Mouse (Mus musculus) forebrain, embryonic 11.5 days (tissue): Measurements from ENCODE around the gene Clstn2. TPM values are rescaled to one million over a fixed set of nuclear protein-coding genes. Genes with fewer than 3 reads are reported as not detected.

ENCODE experiments used
- ATAC-seq: fragments of 200-750 bp; cut with Nextera tagmentation; replicated peaks from 2 replicates; pipeline ENCODE4 v1.8.0; 2017; ENCODE audit warnings: moderate TSS enrichment; ENCODE audit not compliant: low FRiP score
- DNase-seq: peaks from one replicate; pipeline ENCODE4 v3.0.0-alpha.2; 2017; ENCODE audit warnings: low spot score
- H3K27ac ChIP-seq: fragments of 300-500 bp; sonication (generic); 2 replicates; pipeline ENCODE4 v1.5.1; 2014; ENCODE audit warnings: low read depth, low read length
- H3K27me3 ChIP-seq: fragments of 300-500 bp; sonication (generic); 2 replicates; pipeline ENCODE4 v1.6.1; 2014; ENCODE audit warnings: mild to moderate bottlenecking, low read length, mixed read lengths; ENCODE audit not compliant: control insufficient read depth, insufficient read depth
- H3K36me3 ChIP-seq: fragments of 300-500 bp; sonication (generic); 2 replicates; pipeline ENCODE4 v1.6.1; 2014; ENCODE audit warnings: mild to moderate bottlenecking, low read length, moderate library complexity, mixed read lengths; ENCODE audit not compliant: control insufficient read depth, insufficient read depth
- H3K4me1 ChIP-seq: fragments of 300-500 bp; sonication (generic); replicated peaks from 2 replicates; pipeline ENCODE4 v1.6.1; 2014; ENCODE audit warnings: low read length, mixed read lengths; ENCODE audit not compliant: control insufficient read depth, insufficient read depth
- H3K4me2 ChIP-seq: fragments of 300-500 bp; sonication (generic); 2 replicates; pipeline ENCODE4 v1.6.1; 2014; ENCODE audit warnings: low read depth, mild to moderate bottlenecking, low read length, moderate library complexity, mixed read lengths; ENCODE audit not compliant: severe bottlenecking
- H3K4me3 ChIP-seq: fragments of 300-500 bp; sonication (generic); 2 replicates; pipeline ENCODE4 v1.5.1; 2014; ENCODE audit warnings: low read depth, low read length
- H3K9ac ChIP-seq: fragments of 300-500 bp; sonication (generic); 2 replicates; pipeline ENCODE4 v1.6.1; 2014; ENCODE audit warnings: low read length
- H3K9me3 ChIP-seq: fragments of 300-500 bp; sonication (generic); 2 replicates; pipeline ENCODE4 v1.6.1; 2016; ENCODE audit warnings: low read length, mixed read lengths; ENCODE audit not compliant: control insufficient read depth
- WGBS: fragments of 180-500 bp; shearing (Covaris S2); extraction: QIAGEN DNeasy Blood & Tissue Kit; methylation state at CpG from one replicate; pipeline ENCODE4 v1.1.7; 2014; 5-methylcytosine and 5-hydroxymethylcytosine counted together
- polyA plus RNA-seq: library from polyadenylated mRNA; unstranded; fragments of >200 nt; fragmentation: Nextera tagmentation; extraction: Ambion mirVana; gene quantifications from 2 replicates; pipeline ENCODE4 v1.2.1, GENCODE M21; 2014

The Clstn2 gene
- polyA plus RNA-seq, 1 experiment from 2014 or later: 1.8 TPM

DNA sequence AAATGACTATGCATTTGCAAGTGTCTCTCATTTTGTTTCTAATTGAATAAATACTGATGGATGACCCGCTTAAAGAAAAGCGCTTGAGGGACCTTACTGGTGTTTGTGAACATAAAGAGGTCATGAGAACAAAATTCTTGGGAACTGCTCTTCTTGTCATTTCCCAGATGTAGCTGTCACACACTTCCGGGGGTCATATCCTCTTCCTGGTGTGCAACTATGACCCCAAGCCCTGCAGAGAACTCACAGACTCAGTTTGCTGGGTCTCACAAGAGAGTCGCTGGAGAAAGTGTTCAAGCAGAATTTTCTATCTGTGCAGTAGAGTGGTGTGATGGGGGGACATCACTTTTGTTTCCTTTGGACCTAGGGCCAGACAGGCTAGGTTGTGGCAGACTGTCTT lies 442.3 kb downstream of the Clstn2 start:
- Histone ChIP-seq H3K4me2 (no peak overlapping the region), H3K9me3 (no peaks in the 10 kb centered on the region), H3K9ac (no peak overlapping the region), H3K4me3 (no peak overlapping the region), H3K36me3 (no peaks in the 10 kb centered on the region), H3K4me1 (no peaks in the 10 kb centered on the region), H3K27ac (no peak overlapping the region), H3K27me3 (no peaks in the 10 kb centered on the region)
- DNase-seq: no peak
- 90% methylated on average over 4 of the region's 4 CpGs for WGBS
- no peak for ATAC-seq

DNA sequence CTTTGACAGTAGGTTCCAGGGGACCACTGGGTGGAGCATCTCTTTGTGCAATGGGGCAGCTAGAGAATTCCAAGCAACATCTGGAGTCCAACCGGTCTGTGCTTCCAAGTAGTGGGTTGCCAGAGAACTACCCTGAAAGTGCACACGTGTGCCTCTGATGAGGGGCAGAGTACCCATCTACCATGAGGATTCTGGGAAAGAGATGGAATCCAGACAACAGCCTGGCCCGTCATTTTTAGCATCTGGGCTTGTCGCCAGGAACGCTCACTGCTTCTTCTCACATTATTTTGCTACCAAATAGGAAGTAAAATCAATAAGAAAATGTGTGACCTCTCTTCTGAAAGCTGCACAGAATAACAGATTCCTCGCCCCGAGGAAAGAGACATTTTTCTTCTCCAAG lies 462.1 kb downstream of the Clstn2 start:
- 90% methylated on average over 7 of the region's 7 CpGs for WGBS
- Histone ChIP-seq H3K27me3 (no peaks in the 10 kb centered on the region), H3K4me3 (no peak overlapping the region), H3K9me3 (no peaks in the 10 kb centered on the region), H3K4me2 (no peak overlapping the region), H3K27ac (no peak overlapping the region), H3K4me1 (no peaks in the 10 kb centered on the region), H3K36me3 (no peaks in the 10 kb centered on the region), H3K9ac (no peak overlapping the region)
- ATAC-seq: no peak
- DNase-seq: no peak

DNA sequence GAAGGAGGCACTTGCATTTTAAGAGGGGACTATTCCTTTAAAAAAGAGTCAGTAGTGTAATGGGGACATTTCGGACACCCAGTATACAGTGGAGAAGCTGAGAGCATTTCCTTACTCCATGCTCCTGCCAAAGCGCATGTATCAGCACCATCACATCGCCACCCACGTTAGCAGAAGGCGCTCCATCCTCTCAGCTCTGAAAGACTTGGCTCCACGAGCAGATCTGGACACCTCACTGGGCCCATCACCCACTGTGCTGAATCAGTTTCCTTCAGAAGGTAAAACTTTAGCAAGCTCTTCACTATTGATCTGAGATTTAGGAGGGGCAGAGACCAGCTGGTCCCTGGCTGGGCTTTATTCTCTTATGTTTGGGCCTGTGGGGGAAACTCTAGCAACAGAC lies 469.9 kb downstream of the Clstn2 start:
- no peak for DNase-seq
- ATAC-seq: no peak
- 93% methylated on average over 6 of the region's 6 CpGs for WGBS

DNA sequence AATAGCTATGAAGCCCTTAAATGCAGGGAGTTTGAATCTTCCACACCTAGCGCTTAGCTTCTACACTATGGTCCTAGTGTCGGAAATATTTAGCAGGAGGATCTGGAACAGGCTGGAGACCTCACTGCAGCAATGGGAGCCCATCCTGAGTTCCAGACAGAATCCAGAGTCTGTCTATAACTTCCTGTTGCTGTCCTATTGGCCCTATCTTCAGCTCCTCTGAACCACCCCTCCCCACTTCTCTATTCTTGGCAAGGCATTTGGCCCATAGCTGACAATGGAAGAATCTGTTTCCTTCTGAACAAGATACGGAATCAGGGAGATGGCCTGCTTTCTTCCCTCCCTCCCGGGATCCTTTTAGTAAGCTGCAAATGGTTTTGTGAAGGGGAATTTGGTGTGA lies 488.6 kb downstream of the Clstn2 start:
- H3K27me3 ChIP-seq: no peaks in the 10 kb centered on the region
- H3K4me2 ChIP-seq: no peak overlapping the region
- H3K9ac ChIP-seq: no peak overlapping the region
- no peaks in the 10 kb centered on the region for H3K4me1 ChIP-seq
- no peaks in the 10 kb centered on the region for H3K9me3 ChIP-seq
- H3K36me3 ChIP-seq: no peaks in the 10 kb centered on the region
- H3K4me3 ChIP-seq: no peak overlapping the region
- no peak for ATAC-seq
- no peak overlapping the region for H3K27ac ChIP-seq
- DNase-seq: no peak
- 93% methylated on average over 4 of the region's 4 CpGs for WGBS

More for the DNA sequence above, 469.9 kb downstream of the Clstn2 start:
- no peak overlapping the region for H3K27ac ChIP-seq
- H3K4me3 ChIP-seq: no peak overlapping the region
- H3K4me1 ChIP-seq: no peaks in the 10 kb centered on the region
- no peaks in the 10 kb centered on the region for H3K27me3 ChIP-seq
- no peaks in the 10 kb centered on the region for H3K36me3 ChIP-seq
- H3K9me3 ChIP-seq: no peaks in the 10 kb centered on the region
- H3K4me2 ChIP-seq: no peak overlapping the region
- no peak overlapping the region for H3K9ac ChIP-seq

DNA sequence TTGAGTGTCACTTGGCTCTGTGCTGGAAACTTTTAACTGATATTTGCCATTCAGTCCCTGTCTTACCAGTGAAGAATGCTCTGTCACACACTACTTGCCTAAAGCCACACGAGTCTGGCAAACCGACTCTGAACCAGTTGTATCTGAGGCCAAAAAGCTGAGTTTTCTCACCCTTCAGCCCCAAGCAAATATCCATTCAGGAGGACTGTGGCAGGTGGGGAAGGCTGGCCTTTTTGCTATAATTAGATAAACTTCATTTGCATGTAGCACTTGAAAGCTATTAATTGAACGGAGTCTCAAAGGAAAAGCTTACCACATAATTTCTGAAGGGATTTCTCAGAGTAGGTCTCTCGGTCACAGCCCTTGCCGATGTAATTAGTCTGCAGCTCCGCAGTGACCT lies 491.6 kb downstream of the Clstn2 start:
- H3K27me3 ChIP-seq: no peaks in the 10 kb centered on the region
- H3K36me3 ChIP-seq: no peaks in the 10 kb centered on the region
- WGBS: 66% methylated on average over 6 of the region's 6 CpGs
- H3K27ac ChIP-seq: no peak overlapping the region
- H3K4me2 ChIP-seq: no peak overlapping the region
- H3K4me1 ChIP-seq: no peaks in the 10 kb centered on the region
- no peak overlapping the region for H3K4me3 ChIP-seq
- no peak for DNase-seq
- no peak overlapping the region for H3K9ac ChIP-seq
- H3K9me3 ChIP-seq: no peaks in the 10 kb centered on the region
- no peak for ATAC-seq

DNA sequence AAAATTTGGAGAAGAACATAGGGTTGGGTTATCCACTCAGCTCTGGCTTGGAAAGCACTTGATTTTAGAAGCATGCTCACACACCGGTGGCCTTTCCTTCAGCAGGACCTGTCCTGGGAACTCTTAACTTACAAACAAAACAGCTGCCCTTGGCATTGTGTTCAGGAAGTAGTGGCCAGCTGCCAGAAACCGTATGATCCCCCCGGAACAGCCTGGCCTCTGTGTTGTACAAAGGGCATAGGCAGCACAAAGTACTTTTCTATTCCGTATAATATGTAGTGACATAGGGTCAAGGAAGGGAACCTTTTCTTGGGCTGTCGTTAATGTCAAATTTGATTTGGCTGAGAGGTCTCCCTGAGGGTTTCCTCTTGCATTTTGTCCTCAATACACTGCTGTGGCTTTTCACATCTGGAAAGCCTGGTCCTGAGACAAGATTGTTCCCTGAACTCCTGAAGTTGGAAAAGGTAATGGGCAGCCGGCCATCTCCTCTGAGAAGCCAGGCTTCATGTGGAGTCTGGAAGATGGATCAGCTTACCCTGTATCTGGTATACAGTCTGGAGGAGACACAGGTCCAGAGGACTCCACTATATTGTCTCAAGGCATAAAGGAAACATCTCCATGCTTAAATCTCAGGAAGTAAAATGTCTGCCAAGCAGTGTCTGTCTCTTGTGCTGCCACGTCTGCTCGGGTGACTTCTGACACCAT lies 494.8 kb downstream of the Clstn2 start:
- Histone ChIP-seq H3K4me2 (no peak overlapping the region), H3K27ac (no peak overlapping the region), H3K9ac (no peak overlapping the region), H3K4me1 (no peaks in the 10 kb centered on the region), H3K36me3 (no peaks in the 10 kb centered on the region), H3K9me3 (no peaks in the 10 kb centered on the region), H3K27me3 (no peaks in the 10 kb centered on the region), H3K4me3 (no peak overlapping the region)
- peak; percentile 1 for DNase-seq
- no peak for ATAC-seq
- WGBS: 75% methylated on average over 8 of the region's 8 CpGs

DNA sequence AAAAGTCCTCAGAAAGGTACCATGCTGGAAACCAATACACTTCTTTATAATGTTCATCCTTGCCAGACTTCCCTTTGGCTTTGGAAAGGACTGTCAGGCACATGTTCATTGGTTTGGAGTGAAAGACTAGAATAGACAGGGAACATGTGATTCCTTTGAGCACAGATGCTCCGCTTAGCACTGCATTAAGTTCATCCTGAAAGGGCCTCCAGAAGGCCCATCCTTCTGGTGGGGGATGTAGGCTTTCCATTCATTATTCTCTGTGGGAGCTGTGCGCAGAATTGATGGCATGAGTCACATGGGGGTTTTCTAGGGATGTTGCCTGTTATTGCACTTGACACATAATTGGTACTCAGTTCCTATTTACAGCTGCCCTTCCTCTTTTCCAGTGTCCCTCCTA lies 498.8 kb downstream of the Clstn2 start:
- no peaks in the 10 kb centered on the region for H3K9me3 ChIP-seq
- no peak overlapping the region for H3K9ac ChIP-seq
- H3K27me3 ChIP-seq: no peaks in the 10 kb centered on the region
- no peak overlapping the region for H3K4me3 ChIP-seq
- H3K4me2 ChIP-seq: no peak overlapping the region
- H3K27ac ChIP-seq: no peak overlapping the region
- 91% methylated on average over 2 of the region's 2 CpGs for WGBS
- DNase-seq: no peak
- H3K36me3 ChIP-seq: no peaks in the 10 kb centered on the region
- no peak for ATAC-seq
- H3K4me1 ChIP-seq: no peaks in the 10 kb centered on the region

DNA sequence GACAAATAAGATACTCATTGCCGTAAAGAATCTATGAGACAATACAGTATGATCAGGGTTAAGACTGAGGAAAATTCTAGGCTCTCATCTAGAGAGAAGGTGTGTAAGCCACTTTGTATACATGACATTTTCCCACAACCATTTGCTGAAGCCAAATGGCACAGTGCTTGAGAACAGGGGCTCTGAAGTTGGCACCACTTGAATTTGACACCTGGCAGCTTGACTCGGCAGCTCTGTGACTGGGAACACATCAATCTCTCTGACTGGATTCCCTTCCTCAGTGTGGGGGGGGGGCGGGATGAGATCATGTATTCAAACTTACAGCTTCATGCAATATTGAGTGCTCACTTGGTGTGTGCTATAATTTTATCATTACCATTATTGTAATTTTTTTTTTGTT lies 499.7 kb downstream of the Clstn2 start:
- H3K27me3 ChIP-seq: no peaks in the 10 kb centered on the region

DNA sequence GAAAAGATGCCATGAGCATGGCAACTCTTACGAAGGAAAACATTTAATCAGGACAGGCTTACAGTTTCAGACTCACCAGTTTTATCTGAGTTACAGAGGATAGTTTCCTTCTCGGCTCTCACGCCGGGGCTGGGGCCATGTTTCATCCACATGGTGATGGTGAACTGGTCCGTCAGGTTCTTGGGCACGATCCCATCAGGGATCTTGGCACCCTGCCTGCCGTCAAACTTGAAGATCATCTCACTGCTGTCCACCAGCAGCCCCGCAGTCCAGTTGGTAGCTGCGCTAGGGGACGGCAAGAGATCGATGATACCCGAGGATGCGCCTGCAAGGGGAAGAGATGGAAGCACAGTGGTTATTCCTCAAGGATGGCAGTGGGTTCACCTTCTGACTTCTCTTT lies 500.4 kb downstream of the Clstn2 start:
- no peak overlapping the region for H3K27ac ChIP-seq
- H3K27me3 ChIP-seq: no peaks in the 10 kb centered on the region
- no peak for ATAC-seq
- no peak for DNase-seq
- no peaks in the 10 kb centered on the region for H3K4me1 ChIP-seq
- H3K4me3 ChIP-seq: no peak overlapping the region
- H3K36me3 ChIP-seq: no peaks in the 10 kb centered on the region
- no peak overlapping the region for H3K4me2 ChIP-seq
- 91% methylated on average over 13 of the region's 13 CpGs for WGBS
- H3K9me3 ChIP-seq: no peaks in the 10 kb centered on the region
- H3K9ac ChIP-seq: no peak overlapping the region

More for the DNA sequence above, 499.7 kb downstream of the Clstn2 start:
- H3K4me2 ChIP-seq: no peak overlapping the region
- H3K4me1 ChIP-seq: no peaks in the 10 kb centered on the region
- ATAC-seq (no peak), DNase-seq (no peak)
- no peak overlapping the region for H3K9ac ChIP-seq
- WGBS: 89% methylated on average over 3 of the region's 3 CpGs
- no peak overlapping the region for H3K27ac ChIP-seq
- no peak overlapping the region for H3K4me3 ChIP-seq
- no peaks in the 10 kb centered on the region for H3K36me3 ChIP-seq
- H3K9me3 ChIP-seq: no peaks in the 10 kb centered on the region
